Mouse (Mus musculus) cerebellum, adult 2 months (tissue): ENCODE data around the gene Vav2. TPM values are rescaled to one million over a fixed set of nuclear protein-coding genes. Genes with fewer than 3 reads are reported as not detected.

Experiments used
- DNase-seq, 2 experiments: peaks; one replicate each; pipeline ENCODE4 v3.0.0; 2021
- H3K27ac ChIP-seq: fragments of 200-500 bp; 2 replicates; pipeline ENCODE4 v1.5.1; 2012; ENCODE audit warnings: low read length, control low read depth, inconsistent platforms; ENCODE audit not compliant: insufficient read depth
- H3K27me3 ChIP-seq: fragments of 200-500 bp; 2 replicates; pipeline ENCODE4 v1.6.1; 2012; ENCODE audit warnings: inconsistent platforms, mild to moderate bottlenecking, low read length, moderate library complexity; ENCODE audit not compliant: control insufficient read depth, insufficient read depth
- H3K4me1 ChIP-seq: fragments of 200-500 bp; 2 replicates; pipeline ENCODE4 v1.6.1; 2011; ENCODE audit warnings: low read length; ENCODE audit not compliant: control insufficient read depth, insufficient read depth
- H3K4me3 ChIP-seq: fragments of 200-500 bp; replicated peaks from 2 replicates; pipeline ENCODE3; 2011; ENCODE audit warnings: mild to moderate bottlenecking, low read depth, low read length, control low read depth; ENCODE audit not compliant: insufficient read depth
- CTCF ChIP-seq: fragments of 200-500 bp; IDR thresholded peaks from 2 replicates; pipeline ENCODE4 v1.5.1; 2011; ENCODE audit warnings: low read depth, mild to moderate bottlenecking, control low read depth, low read length, moderate library complexity, borderline replicate concordance; ENCODE audit not compliant: insufficient read depth
- POLR2A ChIP-seq: fragments of 200-500 bp; IDR thresholded peaks from 2 replicates; pipeline ENCODE4 v1.6.1; 2011; ENCODE audit warnings: low read length, control low read depth, borderline replicate concordance; ENCODE audit not compliant: insufficient read depth
- WGBS: fragments of 180-500 bp; shearing (Covaris S2); methylation state at CpG from one replicate; pipeline ENCODE4 v1.1.7; 2018; 5-methylcytosine and 5-hydroxymethylcytosine counted together
- polyA plus RNA-seq: library from polyadenylated mRNA; depleted of rRNA; stranded (reverse); fragments of >200 nt; gene quantifications from 2 replicates; pipeline ENCODE4 v1.2.3, GENCODE M21; 2012

Vav2 gene
- polyA plus RNA-seq, 1 experiment, result 16.1 TPM

DNA sequence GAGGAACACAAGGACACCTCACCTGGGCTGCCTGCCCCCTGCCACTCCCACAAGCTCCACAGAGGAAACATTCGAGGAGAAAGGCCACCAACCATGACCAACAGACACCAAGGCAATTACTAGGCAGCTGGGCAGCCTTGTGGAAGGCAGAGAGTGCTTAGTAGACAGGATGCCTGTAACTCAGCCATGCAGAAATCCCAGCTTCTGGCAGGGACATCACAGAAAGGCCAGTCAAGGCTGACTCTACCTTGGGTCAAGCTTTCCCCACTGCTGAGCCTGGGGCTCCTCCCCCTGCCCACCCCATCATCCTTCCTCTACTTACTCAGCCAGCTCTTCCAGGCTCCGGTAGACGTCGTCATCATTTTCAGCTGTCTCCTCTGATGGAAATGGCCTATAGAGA, 108.2 kb downstream of the Vav2 start:
- H3K27ac ChIP-seq, result no peak overlapping the region
- no peak overlapping the region for H3K4me3 ChIP-seq
- no peaks in the 10 kb centered on the region for H3K27me3 ChIP-seq
- no peak for DNase-seq
- no peak for TF ChIP-seq POLR2A
- TF ChIP-seq CTCF, result no peak
- WGBS, result 73% methylated on average over 4 of the region's 4 CpGs
- H3K4me1 ChIP-seq, result no peaks in the 10 kb centered on the region; the same call in 1 of the 2 replicates

DNA sequence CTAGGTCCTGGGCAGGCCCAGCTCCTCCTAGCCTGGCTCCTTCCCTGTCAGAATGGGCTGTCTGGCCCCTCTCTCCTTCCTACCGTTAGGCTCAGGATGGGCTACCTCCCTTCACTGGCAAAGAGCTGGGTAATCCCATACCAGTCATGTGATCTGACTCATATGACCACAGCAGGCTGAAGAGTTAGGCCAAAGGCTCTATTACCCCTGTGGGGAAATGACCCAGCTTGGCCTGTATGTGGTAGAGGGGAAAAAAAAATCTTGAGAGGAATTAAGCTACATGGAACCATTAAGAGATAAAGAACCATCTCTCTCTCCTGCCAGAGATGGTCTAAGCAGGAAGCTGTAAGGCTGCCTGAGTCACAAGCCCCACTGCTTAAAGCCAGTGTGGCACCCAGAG, 108.6 kb downstream of the Vav2 start:
- WGBS, result 52% methylated on average over 1 of the region's 1 CpGs
- no peak for TF ChIP-seq CTCF
- no peak for TF ChIP-seq POLR2A
- no peak overlapping the region for H3K27ac ChIP-seq

DNA sequence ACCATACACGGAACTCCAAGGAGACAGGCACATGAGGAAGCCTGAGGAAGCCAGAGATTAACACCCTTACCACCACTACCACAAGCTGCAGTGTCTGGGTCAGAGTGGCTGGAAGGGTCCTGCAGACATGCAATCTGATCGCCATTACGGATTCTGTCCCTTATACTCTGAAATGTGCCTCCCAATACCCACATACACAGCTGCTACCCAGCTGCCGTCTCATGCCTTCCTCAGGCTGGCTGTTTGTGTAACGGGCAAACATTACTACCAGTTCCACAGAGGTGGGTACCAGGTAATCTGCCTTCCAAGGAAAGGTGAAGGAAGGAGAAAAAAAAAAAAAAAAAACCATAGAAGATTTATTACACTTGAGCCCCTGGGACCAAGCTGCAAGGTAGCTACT, 110.7 kb downstream of the Vav2 start:
- no peak overlapping the region for H3K27ac ChIP-seq
- DNase-seq, result no peak
- 91% methylated on average over 5 of the region's 5 CpGs for WGBS
- no peaks in the 10 kb centered on the region; the same call in 1 of the 2 replicates for H3K4me1 ChIP-seq
- H3K4me3 ChIP-seq, result no peak overlapping the region
- TF ChIP-seq POLR2A (no peak), CTCF (no peak)
- no peaks in the 10 kb centered on the region for H3K27me3 ChIP-seq

More for the DNA sequence above, 108.6 kb downstream of the Vav2 start:
- DNase-seq, result no peak
- Histone ChIP-seq H3K4me3 (no peak overlapping the region), H3K27me3 (no peaks in the 10 kb centered on the region), H3K4me1 (no peaks in the 10 kb centered on the region; the same call in 1 of the 2 replicates)

DNA sequence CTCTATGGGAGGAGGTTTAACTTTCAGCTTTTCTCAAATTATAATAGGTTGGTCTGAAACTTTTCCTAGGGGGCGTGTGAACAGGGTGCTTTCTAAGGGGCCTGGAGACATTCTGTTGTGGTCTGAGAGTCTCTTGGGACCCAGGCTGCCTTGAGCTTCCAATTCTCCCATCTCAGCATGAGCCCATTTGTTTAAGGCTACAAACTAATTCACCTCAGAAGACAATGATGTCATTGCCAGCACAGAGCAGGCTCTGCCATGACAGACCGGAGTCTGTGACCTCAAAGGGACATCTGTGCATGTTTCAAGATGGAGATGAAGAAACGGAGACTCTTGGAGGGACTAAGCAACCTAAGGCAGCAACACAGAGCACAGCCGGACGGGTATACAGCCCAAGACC, 112.6 kb downstream of the Vav2 start:
- H3K4me3 ChIP-seq, result no peak overlapping the region
- WGBS, result 89% methylated on average over 5 of the region's 5 CpGs
- TF ChIP-seq CTCF, result no peak
- no peak for TF ChIP-seq POLR2A
- no peak for DNase-seq
- H3K27me3 ChIP-seq, result no peaks in the 10 kb centered on the region
- no peaks in the 10 kb centered on the region; the same call in 1 of the 2 replicates for H3K4me1 ChIP-seq
- H3K27ac ChIP-seq, result no peak overlapping the region

- Histone ChIP-seq H3K27ac (no peak overlapping the region), H3K4me1 (no peaks in the 10 kb centered on the region), H3K27me3 (no peaks in the 10 kb centered on the region), H3K4me3 (no peak overlapping the region)
- TF ChIP-seq CTCF, result no peak
- TF ChIP-seq POLR2A, result no peak
- DNase-seq, result no peak
- 84% methylated on average over 3 of the region's 3 CpGs for WGBS
These were observed 114.3 kb downstream of the Vav2 start for GRCm38 (mm10) chr2:27312500-27312899.

- Histone ChIP-seq H3K27ac (no peak overlapping the region), H3K27me3 (no peaks in the 10 kb centered on the region), H3K4me3 (no peak overlapping the region), H3K4me1 (no peaks in the 10 kb centered on the region)
- whole genome bisulfite sequencing, result 73% methylated on average over 3 of the region's 3 CpGs
- no peak for DNase-seq
- TF ChIP-seq CTCF (no peak), POLR2A (no peak)
These were observed 115.2 kb downstream of the Vav2 start for GRCm38 (mm10) chr2:27311606-27312005.

- no peaks in the 10 kb centered on the region for H3K27me3 ChIP-seq
- TF ChIP-seq CTCF, result no peak
- TF ChIP-seq POLR2A, result no peak
- no peak for DNase-seq
- no peaks in the 10 kb centered on the region for H3K4me1 ChIP-seq
- H3K27ac ChIP-seq, result no peak overlapping the region
- H3K4me3 ChIP-seq, result no peak overlapping the region
- 83% methylated on average over 5 of the region's 5 CpGs for WGBS
These were observed 115.9 kb downstream of the Vav2 start for GRCm38 (mm10) chr2:27310908-27311307.

- no peaks in the 10 kb centered on the region for H3K4me1 ChIP-seq
- TF ChIP-seq CTCF (no peak), POLR2A (no peak)
- no peak overlapping the region for H3K27ac ChIP-seq
These were observed 116.6 kb downstream of the Vav2 start for GRCm38 (mm10) chr2:27310221-27310620.

More at GRCm38 (mm10) chr2:27310221-27310620, 116.6 kb downstream of the Vav2 start:
- WGBS, result 81% methylated on average over 5 of the region's 5 CpGs
- H3K4me3 ChIP-seq, result no peak overlapping the region
- H3K27me3 ChIP-seq, result no peaks in the 10 kb centered on the region
- no peak for DNase-seq
